Mouse (Mus musculus): ENCODE measurements at regions not wholly inside any gene's neighbourhood (a gene's known extent, or its start where the extent isn't known, plus 50 kb on each side); places are given as distances from the start of the nearest gene placed in this dataset.

GRCm38 (mm10) chr1:159417176-159417575 lies 106.4 kb upstream of the Tnr start:
- Histone ChIP-seq H3K9ac (ENCODE audit: insufficient read depth, low read depth, low read length, poor library complexity, severe bottlenecking) (no peak overlapping the region), H3K36me3 (ENCODE audit: control insufficient read depth, insufficient read depth, low read length, poor library complexity, severe bottlenecking) (no peaks in the 10 kb centered on the region), H3K27ac (ENCODE audit: insufficient read depth, low read depth, low read length, poor library complexity, severe bottlenecking) (no peak overlapping the region), H3K9me3 (ENCODE audit: control insufficient read depth, insufficient read depth, low read depth, low read length) (no peaks in the 10 kb centered on the region), H3K4me1 (ENCODE audit: control insufficient read depth in 2 of 2, insufficient read depth in 2 of 2, low read length in 2 of 2, poor library complexity in 1 of 2) (peaks cover 0 to 5% of the 10 kb centered on the region in 2 experiments; a peak in 3 of 4 replicates), H3K4me3 (ENCODE audit: insufficient read depth in 1 of 2, low read depth in 1 of 2, low read length in 2 of 2, poor library complexity in 1 of 2, severe bottlenecking in 1 of 2) (no peak overlapping the region)
- no peak for DNase-seq (ENCODE audit: low read depth, low spot score)
- in situ Hi-C loops (cut with MboI; ENCODE audit: low sequenced_read_pairs in 2 of 2, unreplicated experiment in 2 of 2): no loop called here
- TF ChIP-seq ZNF384 (IDR thresholded peaks at IDR 0.05; ENCODE audit: low read depth, low read length) (no peak), ZC3H11A (IDR thresholded peaks at IDR 0.05; ENCODE audit: borderline replicate concordance, low read depth, low read length) (no peak), CHD2 (IDR thresholded peaks at IDR 0.05; ENCODE audit: low read depth, low read length) (no peak), HCFC1 (IDR thresholded peaks at IDR 0.05; ENCODE audit: borderline replicate concordance, insufficient read depth, low read length) (no peak), MAFK (IDR thresholded peaks at IDR 0.05; ENCODE audit: insufficient read depth, low read depth, low read length) (no peak)

- no peak for DNase-seq (ENCODE audit: low read depth, low spot score)
- TF ChIP-seq HCFC1 (IDR thresholded peaks at IDR 0.05; ENCODE audit: borderline replicate concordance, insufficient read depth, low read length) (no peak), MAFK (IDR thresholded peaks at IDR 0.05; ENCODE audit: insufficient read depth, low read depth, low read length) (no peak), ZNF384 (IDR thresholded peaks at IDR 0.05; ENCODE audit: low read depth, low read length) (no peak)
- in situ Hi-C loops (cut with MboI; ENCODE audit: low sequenced_read_pairs in 2 of 2, unreplicated experiment in 2 of 2): no loop called here
- Histone ChIP-seq H3K27ac (ENCODE audit: insufficient read depth, low read depth, low read length, poor library complexity, severe bottlenecking) (no peak overlapping the region), H3K4me3 (ENCODE audit: insufficient read depth in 1 of 2, low read depth in 1 of 2, low read length in 2 of 2, poor library complexity in 1 of 2, severe bottlenecking in 1 of 2) (no peak overlapping the region), H3K36me3 (ENCODE audit: control insufficient read depth, insufficient read depth, low read length, poor library complexity, severe bottlenecking) (no peaks in the 10 kb centered on the region), H3K9ac (ENCODE audit: insufficient read depth, low read depth, low read length, poor library complexity, severe bottlenecking) (no peak overlapping the region), H3K4me1 (ENCODE audit: control insufficient read depth in 2 of 2, insufficient read depth in 2 of 2, low read length in 2 of 2, poor library complexity in 1 of 2) (peaks cover 0 to 5% of the 10 kb centered on the region in 2 experiments; a peak in 3 of 4 replicates), H3K9me3 (ENCODE audit: control insufficient read depth, insufficient read depth, low read depth, low read length) (no peaks in the 10 kb centered on the region)
Observed at GRCm38 (mm10) chr1:159419301-159419965, 104.1 kb upstream of the Tnr start.

GRCm38 (mm10) chr1:159420189-159420588 lies 103.4 kb upstream of the Tnr start:
- no peak overlapping the region for H3K4me3 ChIP-seq (ENCODE audit: insufficient read depth in 1 of 2, low read depth in 1 of 2, low read length in 2 of 2, poor library complexity in 1 of 2, severe bottlenecking in 1 of 2)
- peaks cover 0 to 5% of the 10 kb centered on the region in 2 experiments; a peak in 3 of 4 replicates for H3K4me1 ChIP-seq (ENCODE audit: control insufficient read depth in 2 of 2, insufficient read depth in 2 of 2, low read length in 2 of 2, poor library complexity in 1 of 2)
- DNase-seq (ENCODE audit: low read depth, low spot score): no peak
- H3K9me3 ChIP-seq (ENCODE audit: control insufficient read depth, insufficient read depth, low read depth, low read length): no peaks in the 10 kb centered on the region
- in situ Hi-C loops (cut with MboI; ENCODE audit: low sequenced_read_pairs in 2 of 2, unreplicated experiment in 2 of 2): no loop called here
- H3K9ac ChIP-seq (ENCODE audit: insufficient read depth, low read depth, low read length, poor library complexity, severe bottlenecking): no peak overlapping the region
- no peak for TF ChIP-seq HCFC1 (IDR thresholded peaks at IDR 0.05; ENCODE audit: borderline replicate concordance, insufficient read depth, low read length)
- no peak for TF ChIP-seq MAFK (IDR thresholded peaks at IDR 0.05; ENCODE audit: insufficient read depth, low read depth, low read length)
- TF ChIP-seq CHD2 (IDR thresholded peaks at IDR 0.05; ENCODE audit: low read depth, low read length): no peak
- no peak for TF ChIP-seq ZNF384 (IDR thresholded peaks at IDR 0.05; ENCODE audit: low read depth, low read length)
- TF ChIP-seq ZC3H11A (IDR thresholded peaks at IDR 0.05; ENCODE audit: borderline replicate concordance, low read depth, low read length): no peak
- H3K36me3 ChIP-seq (ENCODE audit: control insufficient read depth, insufficient read depth, low read length, poor library complexity, severe bottlenecking): no peaks in the 10 kb centered on the region
- H3K27ac ChIP-seq (ENCODE audit: insufficient read depth, low read depth, low read length, poor library complexity, severe bottlenecking): no peak overlapping the region

GRCm38 (mm10) chr1:159423694-159424093 lies 99.9 kb upstream of the Tnr start:
- H3K9me3 ChIP-seq (ENCODE audit: control insufficient read depth, insufficient read depth, low read depth, low read length): no peaks in the 10 kb centered on the region
- no peak for DNase-seq (ENCODE audit: low read depth, low spot score)
- no peak overlapping the region for H3K9ac ChIP-seq (ENCODE audit: insufficient read depth, low read depth, low read length, poor library complexity, severe bottlenecking)
- H3K4me3 ChIP-seq (ENCODE audit: insufficient read depth in 1 of 2, low read depth in 1 of 2, low read length in 2 of 2, poor library complexity in 1 of 2, severe bottlenecking in 1 of 2): no peak overlapping the region
- peaks cover 0 to 5% of the 10 kb centered on the region in 2 experiments; a peak in 3 of 4 replicates for H3K4me1 ChIP-seq (ENCODE audit: control insufficient read depth in 2 of 2, insufficient read depth in 2 of 2, low read length in 2 of 2, poor library complexity in 1 of 2)
- no peaks in the 10 kb centered on the region for H3K36me3 ChIP-seq (ENCODE audit: control insufficient read depth, insufficient read depth, low read length, poor library complexity, severe bottlenecking)
- in situ Hi-C loops (cut with MboI; ENCODE audit: low sequenced_read_pairs in 2 of 2, unreplicated experiment in 2 of 2): no loop called here
- H3K27ac ChIP-seq (ENCODE audit: insufficient read depth, low read depth, low read length, poor library complexity, severe bottlenecking): no peak overlapping the region
- TF ChIP-seq ZC3H11A (IDR thresholded peaks at IDR 0.05; ENCODE audit: borderline replicate concordance, low read depth, low read length): no peak

- no peak for DNase-seq (ENCODE audit: low read depth, low spot score)
- in situ Hi-C loops (cut with MboI; ENCODE audit: low sequenced_read_pairs in 2 of 2, unreplicated experiment in 2 of 2): no loop called here
- 0 out of 4 replicates have a peak, but pooled peaks cover 0 to 2% of the 10 kb centered on the region in 2 experiments for H3K4me1 ChIP-seq (ENCODE audit: control insufficient read depth in 2 of 2, insufficient read depth in 2 of 2, low read length in 2 of 2, poor library complexity in 1 of 2)
- H3K9ac ChIP-seq (ENCODE audit: insufficient read depth, low read depth, low read length, poor library complexity, severe bottlenecking): no peak overlapping the region
- no peak overlapping the region for H3K4me3 ChIP-seq (ENCODE audit: insufficient read depth in 1 of 2, low read depth in 1 of 2, low read length in 2 of 2, poor library complexity in 1 of 2, severe bottlenecking in 1 of 2)
- H3K36me3 ChIP-seq (ENCODE audit: control insufficient read depth, insufficient read depth, low read length, poor library complexity, severe bottlenecking): no peaks in the 10 kb centered on the region
- TF ChIP-seq HCFC1 (IDR thresholded peaks at IDR 0.05; ENCODE audit: borderline replicate concordance, insufficient read depth, low read length) (no peak), MAFK (IDR thresholded peaks at IDR 0.05; ENCODE audit: insufficient read depth, low read depth, low read length) (no peak), ZC3H11A (IDR thresholded peaks at IDR 0.05; ENCODE audit: borderline replicate concordance, low read depth, low read length) (no peak), CHD2 (IDR thresholded peaks at IDR 0.05; ENCODE audit: low read depth, low read length) (no peak)
- no peak overlapping the region for H3K27ac ChIP-seq (ENCODE audit: insufficient read depth, low read depth, low read length, poor library complexity, severe bottlenecking)
- no peaks in the 10 kb centered on the region for H3K9me3 ChIP-seq (ENCODE audit: control insufficient read depth, insufficient read depth, low read depth, low read length)
Observed at GRCm38 (mm10) chr1:159429926-159430325, 93.6 kb upstream of the Tnr start.
